Mouse (Mus musculus) kidney, embryonic 14.5 days (tissue): ENCODE measurements around the gene Urb2. TPM values are rescaled to one million over a fixed set of nuclear protein-coding genes. Genes with fewer than 3 reads are reported as not detected.
A peak's percentile ranks its signal among the peaks of the same experiment; 100 is the strongest.

ENCODE experiments used
- ATAC-seq: fragments of 200-750 bp; cut with Nextera tagmentation; 2 replicates; pipeline ENCODE4 v1.8.0; 2017; ENCODE audit warnings: moderate number of reproducible peaks, mild to moderate bottlenecking, moderate TSS enrichment, moderate library complexity; ENCODE audit not compliant: low FRiP score, low TSS enrichment
- H3K27ac ChIP-seq: fragments of 300-500 bp; sonication (generic); 2 replicates; pipeline ENCODE4 v1.5.1; 2014; ENCODE audit warnings: low read depth, mild to moderate bottlenecking, low read length, moderate library complexity, mixed read lengths
- H3K27me3 ChIP-seq: fragments of 300-500 bp; sonication (generic); 2 replicates; pipeline ENCODE4 v1.6.1; 2014; ENCODE audit warnings: mild to moderate bottlenecking, low read length; ENCODE audit not compliant: control insufficient read depth, insufficient read depth
- H3K36me3 ChIP-seq: fragments of 300-500 bp; sonication (generic); 2 replicates; pipeline ENCODE4 v1.6.1; 2014; ENCODE audit warnings: low read length, mixed read lengths; ENCODE audit not compliant: control insufficient read depth, insufficient read depth
- H3K4me1 ChIP-seq: fragments of 300-500 bp; sonication (generic); 2 replicates; pipeline ENCODE4 v1.6.1; 2014; ENCODE audit warnings: low read length, mixed read lengths; ENCODE audit not compliant: control insufficient read depth, insufficient read depth
- H3K4me2 ChIP-seq: fragments of 300-500 bp; sonication (generic); replicated peaks from 2 replicates; pipeline ENCODE4 v1.6.1; 2014; ENCODE audit warnings: low read depth, mild to moderate bottlenecking, low read length
- H3K4me3 ChIP-seq: fragments of 300-500 bp; sonication (generic); 2 replicates; pipeline ENCODE4 v1.5.1; 2014; ENCODE audit warnings: mild to moderate bottlenecking, low read length
- H3K9ac ChIP-seq: fragments of 300-500 bp; sonication (generic); 2 replicates; pipeline ENCODE4 v1.6.1; 2014; ENCODE audit warnings: low read depth, mild to moderate bottlenecking, low read length, moderate library complexity
- H3K9me3 ChIP-seq: fragments of 300-500 bp; sonication (generic); 2 replicates; pipeline ENCODE4 v1.6.1; 2016; ENCODE audit warnings: low read length; ENCODE audit not compliant: control insufficient read depth
- WGBS: fragments of 180-500 bp; shearing (Covaris S2); extraction: QIAGEN DNeasy Blood & Tissue Kit; methylation state at CpG from one replicate; pipeline ENCODE4 v1.1.7; 2014; 5-methylcytosine and 5-hydroxymethylcytosine counted together
- polyA plus RNA-seq: library from polyadenylated mRNA; unstranded; fragments of >200 nt; fragmentation: Nextera tagmentation; extraction: Ambion mirVana; gene quantifications from 2 replicates; pipeline ENCODE4 v1.2.1, GENCODE M21; 2014

Urb2 gene
- polyA plus RNA-seq: 4.8 and 10.2 TPM in 2 replicates

GRCm38 (mm10) chr8:124021237-124022227, at the start of gene Urb2, which contains the start of gene Taf5l:
Gene Urb2, plus strand, starts transcription at chr8:124021508.
Gene Taf5l, minus strand, starts transcription at chr8:124021397.
- 1% methylated on average over 68 of the region's 74 CpGs for WGBS
- H3K4me3 ChIP-seq: peak within 1 kb of the TSS; percentile 73
- peaks cover 20% of the 10 kb centered on the region for H3K36me3 ChIP-seq
- peaks cover 14% of the 10 kb centered on the region for H3K4me1 ChIP-seq
- no peaks in the 10 kb centered on the region for H3K9me3 ChIP-seq
- peak within 1 kb of the TSS; percentile 84 for H3K27ac ChIP-seq
- peak within 1 kb of the TSS; percentile 93 for H3K9ac ChIP-seq
- peak within 1 kb of the TSS; percentile 67 for H3K4me2 ChIP-seq
- ATAC-seq: peak; percentile 92
- H3K27me3 ChIP-seq: no peaks in the 10 kb centered on the region

- 71% methylated on average over 1 of the region's 1 CpGs for WGBS
- H3K27ac ChIP-seq: no peak overlapping the region
- H3K27me3 ChIP-seq: no peaks in the 10 kb centered on the region
- H3K36me3 ChIP-seq: no peaks in the 10 kb centered on the region
- no peak overlapping the region for H3K9ac ChIP-seq
- H3K9me3 ChIP-seq: no peaks in the 10 kb centered on the region
- no peak for ATAC-seq
- 0 out of 2 replicates have a peak, but pooled peaks cover 4% of the 10 kb centered on the region for H3K4me1 ChIP-seq
- no peak overlapping the region for H3K4me3 ChIP-seq
- no peak overlapping the region for H3K4me2 ChIP-seq
These were observed 47.8 kb upstream of the Urb2 start for GRCm38 (mm10) chr8:123973495-123973894.

GRCm38 (mm10) chr8:123977499-123977898, 43.8 kb upstream of the Urb2 start:
- Histone ChIP-seq H3K27ac (no peak overlapping the region), H3K27me3 (no peaks in the 10 kb centered on the region), H3K36me3 (no peaks in the 10 kb centered on the region), H3K4me2 (no peak overlapping the region), H3K9ac (no peak overlapping the region), H3K4me3 (no peak overlapping the region), H3K9me3 (no peaks in the 10 kb centered on the region), H3K4me1 (0 out of 2 replicates have a peak, but pooled peaks cover 7% of the 10 kb centered on the region)
- no peak for ATAC-seq
- 93% methylated on average over 4 of the region's 4 CpGs for WGBS

- 0 out of 2 replicates have a peak, but pooled peaks cover 7% of the 10 kb centered on the region for H3K4me1 ChIP-seq
- H3K36me3 ChIP-seq: no peaks in the 10 kb centered on the region
- H3K27me3 ChIP-seq: no peaks in the 10 kb centered on the region
- H3K9me3 ChIP-seq: no peaks in the 10 kb centered on the region
- H3K27ac ChIP-seq: no peak overlapping the region
- no peak overlapping the region for H3K4me3 ChIP-seq
- ATAC-seq: no peak
- WGBS: 49% methylated on average over 14 of the region's 14 CpGs
- H3K4me2 ChIP-seq: peak overlapping the region; percentile 12; the same call in 1 of the 2 replicates
- no peak overlapping the region for H3K9ac ChIP-seq
These were observed 43.0 kb upstream of the Urb2 start for GRCm38 (mm10) chr8:123978166-123978838.

GRCm38 (mm10) chr8:123978926-123979325, 42.4 kb upstream of the Urb2 start:
- WGBS: 77% methylated on average over 8 of the region's 8 CpGs
- no peaks in the 10 kb centered on the region for H3K27me3 ChIP-seq
- ATAC-seq: no peak
- H3K27ac ChIP-seq: no peak overlapping the region
- no peaks in the 10 kb centered on the region for H3K36me3 ChIP-seq
- 0 out of 2 replicates have a peak, but pooled peaks cover 7% of the 10 kb centered on the region for H3K4me1 ChIP-seq
- no peak overlapping the region for H3K9ac ChIP-seq
- H3K9me3 ChIP-seq: no peaks in the 10 kb centered on the region
- no peak overlapping the region for H3K4me3 ChIP-seq
- 0 out of 2 replicates have a peak overlapping the region, but pooled peaks have one; percentile 12 for H3K4me2 ChIP-seq

- H3K36me3 ChIP-seq: no peaks in the 10 kb centered on the region
- H3K27ac ChIP-seq: no peak overlapping the region
- no peak overlapping the region for H3K4me2 ChIP-seq
- H3K9ac ChIP-seq: no peak overlapping the region
- 71% methylated on average over 4 of the region's 4 CpGs for WGBS
- ATAC-seq: no peak
- H3K4me1 ChIP-seq: 0 out of 2 replicates have a peak, but pooled peaks cover 7% of the 10 kb centered on the region
- H3K4me3 ChIP-seq: no peak overlapping the region
- H3K9me3 ChIP-seq: no peaks in the 10 kb centered on the region
- no peaks in the 10 kb centered on the region for H3K27me3 ChIP-seq
These were observed 41.1 kb upstream of the Urb2 start for GRCm38 (mm10) chr8:123980239-123980638.

- Histone ChIP-seq H3K9ac (0 out of 2 replicates have a peak overlapping the region, but pooled peaks have one; percentile 80), H3K4me1 (0 out of 2 replicates have a peak, but pooled peaks cover 7% of the 10 kb centered on the region), H3K27me3 (no peaks in the 10 kb centered on the region), H3K36me3 (no peaks in the 10 kb centered on the region), H3K4me2 (peak overlapping the region; percentile 94), H3K9me3 (no peaks in the 10 kb centered on the region), H3K4me3 (peak overlapping the region; percentile 85; the same call in 1 of the 2 replicates), H3K27ac (no peak overlapping the region)
- 24% methylated on average over 4 of the region's 4 CpGs for WGBS
- no peak for ATAC-seq
These were observed 39.6 kb upstream of the Urb2 start for GRCm38 (mm10) chr8:123981674-123982073.

- peak; percentile 62 for ATAC-seq
- no peaks in the 10 kb centered on the region for H3K36me3 ChIP-seq
- H3K27ac ChIP-seq: no peak overlapping the region
- H3K9me3 ChIP-seq: no peaks in the 10 kb centered on the region
- under 1% methylated on average over 39 of the region's 48 CpGs for WGBS
- H3K27me3 ChIP-seq: no peaks in the 10 kb centered on the region
- peak overlapping the region; percentile 80 for H3K9ac ChIP-seq
- H3K4me1 ChIP-seq: 0 out of 2 replicates have a peak, but pooled peaks cover 7% of the 10 kb centered on the region
- H3K4me2 ChIP-seq: peak overlapping the region; percentile 94
- peak overlapping the region; percentile 85 for H3K4me3 ChIP-seq
These were observed 39.0 kb upstream of the Urb2 start for GRCm38 (mm10) chr8:123982291-123982793.
